Mouse (Mus musculus): ENCODE data around the gene Hspa1l. TPM values are rescaled to one million over a fixed set of nuclear protein-coding genes. Genes with fewer than 3 reads are reported as not detected.
"Not testable (repeated sequence)": the region's sequence is repeated elsewhere in the genome, so short reads cannot be mapped to it uniquely, and the experiment has no call there.

Gene Hspa1l
- polyA plus RNA-seq, 1 experiment from 2014 or later = 0.66 TPM

- peaks cover 3% of the 10 kb centered on the region; the same call in 1 of the 2 replicates for H3K27me3 ChIP-seq (replicated peaks; ENCODE audit: control insufficient read depth, insufficient read depth, low read length)
- DNase-seq (ENCODE audit: low spot score) (no peak), ATAC-seq (replicated peaks; ENCODE audit: low FRiP score) (no peak)
- no peaks in the 10 kb centered on the region for H3K9me3 ChIP-seq (ENCODE audit: control insufficient read depth, low read length)
- H3K9ac ChIP-seq (ENCODE audit: low read depth, low read length) = no peak overlapping the region
- no peak overlapping the region for H3K4me3 ChIP-seq (ENCODE audit: low read depth, low read length)
- WGBS = 82% methylated on average over 4 of the region's 4 CpGs
- H3K4me1 ChIP-seq (replicated peaks; ENCODE audit: control insufficient read depth, insufficient read depth, low read length) = peaks cover 11% of the 10 kb centered on the region
- H3K4me2 ChIP-seq = no peak overlapping the region
- no peak overlapping the region for H3K27ac ChIP-seq (ENCODE audit: low read depth, low read length)
- peaks cover 16% of the 10 kb centered on the region for H3K36me3 ChIP-seq (ENCODE audit: control insufficient read depth, insufficient read depth, low read length)
These were observed 17.7 kb upstream of the Hspa1l start for GRCm38 (mm10) chr17:34954831-34955230.

DNA sequence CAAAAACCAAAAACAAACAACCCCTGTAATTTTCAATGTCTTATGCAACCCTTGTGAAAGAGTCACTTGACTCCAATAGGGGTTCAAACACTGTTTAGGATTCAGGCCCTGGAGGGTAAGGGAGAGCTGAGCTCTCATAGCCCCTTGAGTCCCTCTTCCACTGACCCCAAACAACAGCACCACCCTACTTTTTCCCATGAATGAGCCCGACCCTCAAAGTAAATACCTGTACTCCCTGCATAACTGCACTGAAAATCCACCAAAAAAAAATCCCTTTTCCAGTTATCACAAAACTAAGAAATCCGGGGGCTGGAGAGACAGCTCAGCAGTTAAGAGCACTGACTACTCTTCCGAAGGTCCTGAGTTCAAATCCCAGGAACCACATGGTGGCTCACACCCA is 16.6 kb upstream of the Hspa1l start:
- 73% methylated on average over 3 of the region's 3 CpGs for WGBS
- H3K4me3 ChIP-seq (ENCODE audit: low read depth, low read length) = no peak overlapping the region
- peaks cover 11% of the 10 kb centered on the region for H3K4me1 ChIP-seq (replicated peaks; ENCODE audit: control insufficient read depth, insufficient read depth, low read length)
- peaks cover 6% of the 10 kb centered on the region; the same call in 1 of the 2 replicates for H3K36me3 ChIP-seq (ENCODE audit: control insufficient read depth, insufficient read depth, low read length)
- no peak overlapping the region for H3K4me2 ChIP-seq
- no peaks in the 10 kb centered on the region for H3K9me3 ChIP-seq (ENCODE audit: control insufficient read depth, low read length)
- ATAC-seq (replicated peaks; ENCODE audit: low FRiP score) (no peak), DNase-seq (ENCODE audit: low spot score) (no peak)
- H3K27me3 ChIP-seq (replicated peaks; ENCODE audit: control insufficient read depth, insufficient read depth, low read length) = peaks cover 3% of the 10 kb centered on the region; the same call in 1 of the 2 replicates
- H3K27ac ChIP-seq (ENCODE audit: low read depth, low read length) = no peak overlapping the region
- H3K9ac ChIP-seq (ENCODE audit: low read depth, low read length) = no peak overlapping the region

- DNase-seq (ENCODE audit: low spot score) (no peak), ATAC-seq (replicated peaks; ENCODE audit: low FRiP score) (no peak)
- no peaks in the 10 kb centered on the region for H3K9me3 ChIP-seq (ENCODE audit: control insufficient read depth, low read length)
- peaks cover 3% of the 10 kb centered on the region for H3K27me3 ChIP-seq (replicated peaks; ENCODE audit: control insufficient read depth, insufficient read depth, low read length)
- H3K36me3 ChIP-seq (ENCODE audit: control insufficient read depth, insufficient read depth, low read length) = peaks cover 2% of the 10 kb centered on the region; the same call in 1 of the 2 replicates
- peaks cover 11% of the 10 kb centered on the region for H3K4me1 ChIP-seq (replicated peaks; ENCODE audit: control insufficient read depth, insufficient read depth, low read length)
- no peak overlapping the region for H3K4me2 ChIP-seq
- no peak overlapping the region for H3K9ac ChIP-seq (ENCODE audit: low read depth, low read length)
- H3K4me3 ChIP-seq (ENCODE audit: low read depth, low read length) = no peak overlapping the region
- H3K27ac ChIP-seq (ENCODE audit: low read depth, low read length) = no peak overlapping the region
- 45% methylated on average over 1 of the region's 1 CpGs for WGBS
These were observed 16.2 kb upstream of the Hspa1l start for GRCm38 (mm10) chr17:34956340-34956739.

DNA sequence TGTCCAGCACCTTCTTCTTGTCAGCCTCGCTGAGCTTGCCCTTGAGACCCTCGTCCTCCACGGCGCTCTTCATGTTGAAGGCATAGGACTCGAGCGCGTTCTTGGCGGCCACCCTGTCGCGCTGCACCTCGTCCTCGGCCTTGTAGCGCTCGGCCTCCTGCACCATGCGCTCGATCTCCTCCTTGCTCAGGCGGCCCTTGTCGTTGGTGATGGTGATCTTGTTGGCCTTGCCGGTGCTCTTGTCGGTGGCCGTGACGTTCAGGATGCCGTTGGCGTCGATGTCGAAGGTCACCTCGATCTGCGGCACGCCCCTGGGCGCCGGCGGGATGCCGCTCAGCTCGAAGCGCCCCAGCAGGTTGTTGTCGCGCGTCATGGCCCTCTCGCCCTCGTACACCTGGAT is 15.2 kb upstream of the Hspa1l start:
- peaks cover 11% of the 10 kb centered on the region for H3K4me1 ChIP-seq (replicated peaks; ENCODE audit: control insufficient read depth, insufficient read depth, low read length)
- H3K36me3 ChIP-seq (ENCODE audit: control insufficient read depth, insufficient read depth, low read length); H3K9ac ChIP-seq (ENCODE audit: low read depth, low read length); H3K4me2 ChIP-seq; ATAC-seq (replicated peaks; ENCODE audit: low FRiP score); H3K27ac ChIP-seq (ENCODE audit: low read depth, low read length); H3K27me3 ChIP-seq (replicated peaks; ENCODE audit: control insufficient read depth, insufficient read depth, low read length); H3K4me3 ChIP-seq (ENCODE audit: low read depth, low read length); H3K9me3 ChIP-seq (ENCODE audit: control insufficient read depth, low read length); DNase-seq (ENCODE audit: low spot score): not testable (repeated sequence)
- WGBS = 19% methylated on average over 34 of the region's 40 CpGs

- H3K4me1 ChIP-seq (replicated peaks; ENCODE audit: control insufficient read depth, insufficient read depth, low read length) = peaks cover 11% of the 10 kb centered on the region
- not testable (repeated sequence) for H3K27me3 ChIP-seq (replicated peaks; ENCODE audit: control insufficient read depth, insufficient read depth, low read length); H3K4me2 ChIP-seq; H3K4me3 ChIP-seq (ENCODE audit: low read depth, low read length); H3K36me3 ChIP-seq (ENCODE audit: control insufficient read depth, insufficient read depth, low read length); DNase-seq (ENCODE audit: low spot score); H3K9ac ChIP-seq (ENCODE audit: low read depth, low read length); H3K27ac ChIP-seq (ENCODE audit: low read depth, low read length); ATAC-seq (replicated peaks; ENCODE audit: low FRiP score); H3K9me3 ChIP-seq (ENCODE audit: control insufficient read depth, low read length)
- WGBS = 31% methylated on average over 18 of the region's 40 CpGs
These were observed 14.5 kb upstream of the Hspa1l start for GRCm38 (mm10) chr17:34957966-34958365.

GRCm38 (mm10) chr17:34958734-34959129 is 13.8 kb upstream of the Hspa1l start:
- H3K27me3 ChIP-seq (replicated peaks; ENCODE audit: control insufficient read depth, insufficient read depth, low read length); DNase-seq (ENCODE audit: low spot score); H3K36me3 ChIP-seq (ENCODE audit: control insufficient read depth, insufficient read depth, low read length); H3K9ac ChIP-seq (ENCODE audit: low read depth, low read length); H3K27ac ChIP-seq (ENCODE audit: low read depth, low read length); H3K9me3 ChIP-seq (ENCODE audit: control insufficient read depth, low read length): not testable (repeated sequence)
- 2% methylated on average over 28 of the region's 47 CpGs for WGBS
- H3K4me2 ChIP-seq = peak overlapping the region; percentile 93
- peak overlapping the region; percentile 52; the same call in 1 of the 2 replicates for H3K4me3 ChIP-seq (ENCODE audit: low read depth, low read length)
- peaks cover 11% of the 10 kb centered on the region for H3K4me1 ChIP-seq (replicated peaks; ENCODE audit: control insufficient read depth, insufficient read depth, low read length)
- ATAC-seq (replicated peaks; ENCODE audit: low FRiP score) = 0 out of 2 replicates have a peak, but pooled peaks have one; percentile 6

GRCm38 (mm10) chr17:34959130-34959778 is 13.2 kb upstream of the Hspa1l start, which contains the start of gene Hspa1b:
Gene Hspa1b, minus strand, starts transcription at chr17:34959238.
- peak; percentile 79 for DNase-seq (ENCODE audit: low spot score)
- Histone ChIP-seq H3K9ac (ENCODE audit: low read depth, low read length) (peak within 1 kb of the TSS; percentile 62), H3K4me3 (ENCODE audit: low read depth, low read length) (peak within 1 kb of the TSS; percentile 52), H3K27me3 (replicated peaks; ENCODE audit: control insufficient read depth, insufficient read depth, low read length) (peaks cover 10% of the 10 kb centered on the region), H3K4me2 (peak within 1 kb of the TSS; percentile 93), H3K27ac (ENCODE audit: low read depth, low read length) (peak within 1 kb of the TSS; percentile 8), H3K4me1 (replicated peaks; ENCODE audit: control insufficient read depth, insufficient read depth, low read length) (peaks cover 11% of the 10 kb centered on the region)
- H3K9me3 ChIP-seq (ENCODE audit: control insufficient read depth, low read length); H3K36me3 ChIP-seq (ENCODE audit: control insufficient read depth, insufficient read depth, low read length): not testable (repeated sequence)
- ATAC-seq (replicated peaks; ENCODE audit: low FRiP score) = peak; percentile 91
- under 1% methylated on average over 25 of the region's 32 CpGs for WGBS

DNA sequence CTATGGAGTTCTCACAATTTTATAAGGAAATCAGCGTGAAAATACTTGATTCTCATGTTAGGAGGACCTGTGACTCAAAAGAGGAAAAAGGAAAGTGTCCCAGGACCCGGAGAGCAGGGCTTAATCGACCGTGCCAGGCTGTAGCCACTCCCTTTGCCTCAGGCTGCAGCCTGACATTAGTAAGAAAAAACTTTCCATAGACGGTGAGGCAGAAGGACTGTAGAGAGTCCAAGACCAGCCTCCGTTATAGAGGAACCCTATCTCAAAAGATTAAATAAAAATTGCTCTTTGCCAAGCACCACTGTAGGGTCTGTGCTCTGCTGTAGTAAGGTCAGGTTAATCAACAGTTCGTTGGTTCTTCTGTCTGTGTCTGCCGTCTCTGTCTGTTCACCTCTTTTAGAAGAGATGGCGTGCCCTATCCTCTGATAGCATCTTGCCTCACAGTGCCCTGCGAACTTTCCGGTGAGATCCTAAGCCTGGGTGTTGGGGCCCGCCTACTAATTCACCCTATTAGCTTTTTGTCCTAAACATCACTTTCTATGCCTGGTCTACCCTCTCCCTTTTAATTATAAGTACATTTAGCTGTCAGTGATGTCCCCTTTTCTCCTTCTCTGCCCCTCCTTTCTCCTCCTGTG is 12.5 kb upstream of the Hspa1l start:
- peaks cover 11% of the 10 kb centered on the region for H3K4me1 ChIP-seq (replicated peaks; ENCODE audit: control insufficient read depth, insufficient read depth, low read length)
- no peaks in the 10 kb centered on the region for H3K36me3 ChIP-seq (ENCODE audit: control insufficient read depth, insufficient read depth, low read length)
- DNase-seq (ENCODE audit: low spot score) (no peak), ATAC-seq (replicated peaks; ENCODE audit: low FRiP score) (peak; percentile 37; the same call in 1 of the 2 replicates)
- H3K4me2 ChIP-seq = peak overlapping the region; percentile 93
- H3K27ac ChIP-seq (ENCODE audit: low read depth, low read length) = peak overlapping the region; percentile 8
- peak overlapping the region; percentile 62 for H3K9ac ChIP-seq (ENCODE audit: low read depth, low read length)
- no peaks in the 10 kb centered on the region for H3K9me3 ChIP-seq (ENCODE audit: control insufficient read depth, low read length)
- peaks cover 12% of the 10 kb centered on the region for H3K27me3 ChIP-seq (replicated peaks; ENCODE audit: control insufficient read depth, insufficient read depth, low read length)
- H3K4me3 ChIP-seq (ENCODE audit: low read depth, low read length) = peak overlapping the region; percentile 52
- 8% methylated on average over 12 of the region's 12 CpGs for WGBS

All from liver, embryonic 11.5 days (tissue).